Mouse (Mus musculus) forelimb bud, embryonic 11.5 days (tissue): ENCODE data around the gene Peg10.
"Not testable (repeated sequence)": the region's sequence is repeated elsewhere in the genome, so short reads cannot be mapped to it uniquely, and the experiment has no call there.

ENCODE experiments used
- DNase-seq: peaks from one replicate; pipeline ENCODE4 v3.0.0-alpha.2; 2012; ENCODE audit warnings: low read depth, low spot score

Peg10 gene

DNA sequence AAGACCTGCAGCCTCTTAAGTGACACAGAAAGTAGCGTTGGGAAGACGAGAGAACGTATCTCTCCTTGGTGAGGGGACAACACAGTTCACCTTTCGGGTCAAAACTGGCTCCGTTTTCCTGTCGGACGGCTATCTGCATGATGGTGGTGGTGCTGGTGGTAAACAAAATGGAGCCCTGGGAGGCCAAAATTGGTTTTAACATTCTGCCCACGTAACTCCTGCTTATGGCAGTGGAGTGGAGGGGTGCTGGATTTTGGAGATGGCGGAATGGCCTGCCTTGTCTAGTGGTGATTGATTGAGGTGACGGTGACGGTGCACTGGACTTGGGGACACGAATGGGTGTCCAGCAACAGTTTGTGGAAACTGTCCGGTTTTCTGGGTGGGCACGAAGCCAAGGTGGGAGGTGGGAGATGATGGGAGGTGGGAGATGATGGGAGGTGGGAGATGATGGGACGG is 1.4 kb downstream of the Peg10 start:
- no peak for DNase-seq

DNA sequence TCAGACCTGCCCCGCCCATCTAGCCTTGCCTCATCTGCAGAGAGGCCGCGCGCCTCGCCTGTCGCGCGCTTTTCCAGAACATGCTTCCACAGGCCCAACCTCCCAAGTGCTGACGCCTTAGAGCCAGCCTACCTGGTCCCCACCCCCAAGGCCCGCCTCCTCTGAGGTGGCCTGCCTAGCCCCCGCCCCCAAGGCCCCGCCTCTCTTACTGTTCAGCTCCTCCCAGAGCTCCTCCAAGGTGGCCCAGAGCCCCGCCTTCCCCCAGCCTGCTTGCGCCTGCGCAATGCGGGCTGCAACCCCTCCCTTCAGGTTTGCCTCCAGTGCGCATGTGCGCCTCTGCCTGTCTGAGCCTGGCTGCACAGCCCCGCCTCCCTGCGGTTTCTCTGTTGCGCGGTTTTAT is 2.0 kb downstream of the Peg10 start:
- peak; percentile 96 for DNase-seq

DNA sequence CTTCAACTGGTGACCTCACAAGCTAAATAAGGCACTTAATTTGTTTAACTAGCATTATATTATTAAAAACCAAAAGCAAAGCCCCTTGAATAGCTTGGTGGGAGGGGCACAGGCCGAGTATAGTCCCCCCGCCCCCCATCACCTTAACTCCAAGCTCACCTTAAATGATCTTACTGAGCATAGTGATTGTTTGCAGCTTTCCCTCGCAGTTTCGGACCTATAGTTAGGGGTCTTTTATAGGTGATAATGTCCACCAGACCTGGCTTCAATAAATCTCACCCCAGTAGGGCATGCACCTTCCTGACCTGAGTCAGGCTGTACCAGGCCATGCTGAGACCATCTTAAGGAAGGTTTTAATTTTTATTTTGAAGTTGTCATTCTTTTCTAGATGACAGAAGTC is 4.2 kb downstream of the Peg10 start:
- DNase-seq, result peak; percentile 55

DNA sequence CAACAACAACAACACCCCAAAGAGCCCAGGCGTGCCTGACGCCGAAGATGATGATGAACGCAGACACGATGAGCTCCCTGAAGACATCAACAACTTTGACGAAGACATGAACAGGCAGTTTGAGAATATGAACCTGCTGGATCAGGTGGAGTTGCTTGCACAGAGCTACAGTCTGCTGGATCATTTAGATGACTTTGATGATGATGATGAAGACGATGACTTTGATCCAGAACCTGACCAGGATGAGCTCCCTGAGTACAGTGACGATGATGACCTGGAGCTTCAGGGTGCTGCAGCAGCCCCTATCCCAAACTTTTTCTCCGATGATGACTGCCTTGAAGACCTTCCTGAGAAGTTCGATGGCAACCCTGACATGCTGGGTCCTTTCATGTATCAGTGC is 7.2 kb downstream of the Peg10 start:
- DNase-seq, result no peak

DNA sequence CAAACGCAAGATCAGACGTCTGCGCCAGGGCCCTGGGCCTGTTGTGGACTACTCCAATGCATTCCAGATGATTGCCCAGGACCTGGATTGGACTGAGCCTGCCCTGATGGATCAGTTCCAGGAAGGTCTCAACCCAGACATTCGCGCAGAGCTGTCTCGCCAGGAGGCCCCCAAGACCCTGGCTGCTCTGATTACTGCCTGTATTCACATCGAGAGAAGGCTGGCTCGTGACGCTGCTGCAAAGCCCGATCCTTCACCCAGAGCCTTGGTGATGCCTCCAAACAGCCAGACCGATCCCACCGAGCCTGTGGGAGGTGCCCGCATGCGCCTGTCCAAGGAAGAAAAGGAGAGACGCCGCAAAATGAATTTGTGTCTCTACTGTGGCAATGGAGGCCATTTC is 7.8 kb downstream of the Peg10 start:
- no peak for DNase-seq

DNA sequence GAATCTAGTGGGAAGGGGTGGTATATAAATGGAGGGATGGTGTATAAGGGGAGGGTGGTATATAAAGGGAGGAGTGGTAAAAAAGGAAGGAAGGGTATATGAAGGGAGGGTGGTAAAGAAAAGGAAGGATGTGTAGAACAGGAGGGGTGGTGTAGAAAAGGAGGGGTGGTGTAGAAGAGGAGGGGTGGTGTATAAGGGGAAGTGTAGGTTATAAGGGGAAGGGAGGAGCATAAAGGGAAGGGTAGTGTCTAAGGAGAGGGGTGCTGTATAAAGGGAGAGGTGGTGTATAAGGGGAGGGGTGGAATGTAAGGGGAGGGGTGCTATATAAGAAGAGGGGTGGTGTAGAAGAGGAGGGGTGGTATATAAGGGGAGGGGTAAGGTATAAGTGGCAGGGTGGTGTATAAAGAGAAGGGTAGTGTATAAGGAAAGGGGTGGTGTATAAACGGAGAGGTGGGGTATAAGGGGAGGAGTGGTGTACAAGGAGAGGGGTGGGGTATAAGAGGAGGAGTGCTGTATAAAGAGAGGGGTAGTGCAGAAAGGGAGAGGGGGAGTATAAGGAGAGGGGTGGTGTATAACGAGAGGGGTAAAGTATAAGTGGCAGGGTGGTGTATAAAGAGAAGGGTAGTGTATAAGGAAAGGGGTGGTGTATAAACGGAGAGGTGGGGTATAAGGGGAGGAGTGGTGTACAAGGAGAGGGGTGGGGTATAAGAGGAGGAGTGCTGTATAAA is 14.5 kb downstream of the Peg10 start:
- DNase-seq, result not testable (repeated sequence)

DNA sequence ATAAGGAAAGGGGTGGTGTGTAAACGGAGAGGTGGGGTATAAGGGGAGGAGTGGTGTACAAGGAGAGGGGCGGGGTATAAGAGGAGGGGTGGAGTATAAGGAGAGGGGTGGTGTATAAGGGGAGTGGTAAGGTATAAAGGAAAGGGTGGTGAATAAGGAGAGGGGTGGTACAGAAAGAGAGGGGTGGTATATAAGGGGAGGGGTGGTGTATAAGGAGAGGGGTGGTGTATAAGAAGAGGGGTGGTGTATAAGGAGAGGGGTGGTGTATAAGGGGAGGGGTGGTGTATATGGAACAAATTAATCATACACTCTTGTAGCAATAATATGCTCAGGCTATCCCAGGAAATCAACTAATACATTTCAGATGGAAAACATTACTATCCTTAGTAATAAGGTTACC is 15.1 kb downstream of the Peg10 start:
- DNase-seq, result no peak

DNA sequence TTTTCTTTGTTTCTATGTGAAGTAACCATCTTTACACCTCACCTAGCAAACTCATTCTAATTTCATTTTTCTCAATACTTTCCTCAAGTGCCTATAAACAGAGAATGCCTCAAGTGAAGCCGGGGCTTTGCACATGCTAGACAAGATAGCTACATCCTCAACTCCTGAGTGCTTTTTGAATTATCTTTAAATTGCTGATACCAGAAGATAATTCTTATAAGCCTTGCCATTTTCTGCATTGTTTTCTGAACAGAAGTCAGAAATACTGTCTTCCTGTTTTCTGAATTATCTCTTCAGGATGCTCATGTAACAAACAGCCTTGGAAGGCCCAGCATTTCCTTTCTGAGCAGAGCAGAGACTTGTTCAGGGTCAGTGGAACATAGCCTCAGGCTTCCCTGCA is 49.2 kb downstream of the Peg10 start:
- no peak for DNase-seq

DNA sequence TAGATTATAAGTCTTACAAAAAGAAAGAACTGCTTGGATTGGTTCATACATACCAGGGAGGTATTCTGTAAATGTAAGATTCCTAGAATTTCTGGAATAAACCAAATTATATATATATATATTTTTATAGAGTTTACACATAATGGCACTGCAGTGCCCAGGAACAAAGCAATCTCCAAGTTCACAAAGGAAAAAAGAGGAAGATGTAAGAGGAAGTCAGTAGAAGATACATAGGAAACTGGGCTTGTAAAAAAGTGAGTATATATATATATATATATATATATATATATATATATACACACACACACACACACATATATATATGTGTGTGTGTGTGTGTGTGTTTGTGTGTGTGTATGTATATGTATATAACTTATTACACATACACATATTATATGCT is 50.2 kb downstream of the Peg10 start:
- DNase-seq, result not testable (repeated sequence)

DNA sequence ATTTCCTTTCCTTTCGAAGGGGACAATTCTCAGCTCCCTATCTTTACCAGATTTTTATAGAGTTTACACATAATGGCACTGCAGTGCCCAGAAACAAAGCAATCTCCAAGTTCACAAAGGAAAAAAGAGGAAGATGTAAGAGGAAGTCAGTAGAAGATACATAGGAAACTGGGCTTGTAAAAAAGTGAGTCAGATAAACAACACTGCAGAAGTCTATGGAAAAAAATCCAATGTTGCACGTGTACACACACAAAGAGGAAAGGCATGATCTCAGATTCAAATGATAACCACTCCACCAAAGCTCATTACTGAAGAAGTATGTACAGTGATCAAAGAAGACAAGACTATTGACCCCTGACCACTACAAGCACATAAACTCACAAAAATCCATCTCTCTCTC is 51.3 kb downstream of the Peg10 start:
- no peak for DNase-seq

DNA sequence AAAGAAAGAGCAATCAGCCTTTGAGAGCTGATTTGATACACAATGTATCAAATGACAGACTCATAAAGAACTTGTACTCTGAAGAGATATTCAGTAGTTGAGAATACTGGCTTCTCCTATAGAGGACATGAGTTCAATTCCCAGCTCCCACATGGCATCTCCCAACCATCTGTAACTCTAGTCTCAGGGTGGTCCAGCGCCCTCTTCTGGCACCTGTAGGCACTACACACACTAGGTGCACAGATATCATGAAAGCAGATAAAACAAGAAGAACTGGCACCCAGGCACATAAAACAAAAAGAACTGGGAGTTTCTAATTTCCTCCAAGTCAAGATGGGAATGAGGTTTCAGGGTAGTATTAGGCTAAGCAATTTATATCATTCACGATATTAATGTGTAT is 52.3 kb downstream of the Peg10 start:
- no peak for DNase-seq

DNA sequence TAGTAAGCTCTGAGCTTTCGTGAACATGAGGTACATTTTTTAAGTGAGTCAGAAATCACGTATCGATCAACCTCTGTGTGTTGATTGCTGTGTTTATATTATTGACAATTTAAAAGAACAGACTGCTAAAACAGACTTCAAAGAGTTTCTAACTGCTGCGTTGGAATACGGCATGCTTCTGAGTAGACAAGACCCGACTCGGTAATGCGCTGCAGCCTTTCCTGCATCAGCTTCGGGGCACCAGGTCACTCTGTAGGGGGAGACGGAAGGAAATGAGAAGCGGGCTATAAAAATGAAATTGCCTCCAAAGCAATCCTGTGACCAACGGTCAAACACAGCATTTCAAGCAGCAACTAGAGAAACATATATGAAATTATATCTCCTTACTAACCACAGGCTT is 59.9 kb downstream of the Peg10 start:
- peak; percentile 64 for DNase-seq
